Mouse (Mus musculus): ENCODE results near the gene Ankrd12. TPM values are rescaled to one million over a fixed set of nuclear protein-coding genes. Genes with fewer than 3 reads are reported as not detected.

Ankrd12 gene
- polyA plus RNA-seq, 1 experiment = 28.3 TPM

GRCm38 (mm10) chr17:65921975-65922374, 154.9 kb downstream of the Ankrd12 start:
- H3K27ac ChIP-seq (ENCODE audit: insufficient read depth, low read depth, low read length) = no peak overlapping the region

DNA sequence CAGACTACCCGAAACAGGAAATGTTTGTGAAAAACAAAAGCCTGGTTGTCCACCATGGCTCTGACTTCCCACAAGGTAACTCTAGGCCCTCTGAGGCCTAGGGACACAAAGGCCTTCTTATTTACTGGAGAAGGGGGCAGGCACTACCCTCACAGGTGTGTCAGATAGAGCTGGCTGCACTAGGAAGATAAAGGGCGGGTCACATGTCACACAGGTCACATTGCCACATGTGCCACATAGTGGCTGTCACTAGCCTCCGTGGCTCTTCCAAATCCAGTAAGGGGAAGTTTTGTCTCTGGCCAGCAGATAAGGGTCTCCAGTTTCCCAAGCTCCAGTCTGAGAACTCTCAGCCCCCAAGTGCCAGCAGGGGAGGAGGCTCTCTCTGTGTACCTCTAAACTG, 157.7 kb downstream of the Ankrd12 start:
- H3K4me3 ChIP-seq (ENCODE audit: insufficient read depth, low read length) = no peak overlapping the region

More at GRCm38 (mm10) chr17:65921975-65922374, 154.9 kb downstream of the Ankrd12 start:
- Histone ChIP-seq H3K4me1 (ENCODE audit: control insufficient read depth, insufficient read depth, low read length) (peaks cover 13% of the 10 kb centered on the region), H3K4me3 (ENCODE audit: insufficient read depth, low read length) (no peak overlapping the region)
- TF ChIP-seq CTCF (IDR thresholded peaks at IDR 0.05; ENCODE audit: low read depth, low read length) = no peak
- no peak for TF ChIP-seq POLR2A (IDR thresholded peaks at IDR 0.05; ENCODE audit: borderline replicate concordance, low read depth, low read length)

DNA sequence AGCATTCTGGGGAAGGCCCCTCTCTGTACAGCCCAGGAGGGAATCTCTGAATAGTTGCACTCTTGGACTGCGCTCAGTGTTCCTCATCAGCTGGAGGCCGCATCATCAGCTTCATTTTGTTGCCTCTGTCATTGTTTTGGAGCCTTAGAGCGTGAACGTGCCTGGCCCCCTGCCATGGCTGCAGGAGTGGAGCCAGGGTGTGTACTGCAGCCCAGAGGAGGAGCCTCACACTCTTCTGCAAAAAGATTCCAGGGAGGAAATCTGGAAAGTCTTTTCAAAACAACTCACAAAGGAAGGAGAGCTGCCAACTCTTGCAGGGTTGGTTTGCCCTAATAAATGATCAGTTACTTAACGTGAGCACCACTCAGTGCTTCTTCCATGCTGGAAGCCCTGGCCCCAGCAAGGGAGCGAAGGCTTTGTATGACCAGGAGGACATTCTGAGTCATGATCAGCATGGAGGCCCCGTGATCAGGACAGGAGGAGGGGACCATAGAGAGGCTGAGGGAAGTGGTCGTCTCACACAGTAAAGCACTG, 160.7 kb downstream of the Ankrd12 start:
- TF ChIP-seq POLR2A (IDR thresholded peaks at IDR 0.05; ENCODE audit: borderline replicate concordance, low read depth, low read length) (no peak), CTCF (IDR thresholded peaks at IDR 0.05; ENCODE audit: low read depth, low read length) (no peak)
- peaks cover 13% of the 10 kb centered on the region for H3K4me1 ChIP-seq (ENCODE audit: control insufficient read depth, insufficient read depth, low read length)
- no peak overlapping the region for H3K4me3 ChIP-seq (ENCODE audit: insufficient read depth, low read length)
- H3K27ac ChIP-seq (ENCODE audit: insufficient read depth, low read depth, low read length) = no peak overlapping the region

More for the DNA sequence above, 157.7 kb downstream of the Ankrd12 start:
- Histone ChIP-seq H3K27ac (ENCODE audit: insufficient read depth, low read depth, low read length) (no peak overlapping the region), H3K4me1 (ENCODE audit: control insufficient read depth, insufficient read depth, low read length) (peaks cover 19% of the 10 kb centered on the region)
- TF ChIP-seq POLR2A (IDR thresholded peaks at IDR 0.05; ENCODE audit: borderline replicate concordance, low read depth, low read length) (no peak), CTCF (IDR thresholded peaks at IDR 0.05; ENCODE audit: low read depth, low read length) (no peak)

Other genes starting within 250 kb of the Ankrd12 start
- gene Ralbp1, start 191.3 kb downstream of the Ankrd12 start, polyA plus RNA-seq (2012; ENCODE audit: insufficient read depth, insufficient read length, missing spikeins) = 61.3 and 69.7 TPM in 2 replicates
- 15.8 and 16.1 TPM in 2 replicates for gene Twsg1, start 125.9 kb downstream of the Ankrd12 start, polyA plus RNA-seq (2012; ENCODE audit: insufficient read depth, insufficient read length, missing spikeins)
- gene Ndufv2, start 24.5 kb upstream of the Ankrd12 start, polyA plus RNA-seq (2012; ENCODE audit: insufficient read depth, insufficient read length, missing spikeins) = 141 and 150 TPM in 2 replicates
- gene Washc1, start 34.5 kb upstream of the Ankrd12 start, polyA plus RNA-seq (2012; ENCODE audit: insufficient read depth, insufficient read length, missing spikeins) = 53.9 and 54.6 TPM in 2 replicates
- 6.6 and 8.3 TPM in 2 replicates for gene Ddx11, start 46.4 kb upstream of the Ankrd12 start, polyA plus RNA-seq (2012; ENCODE audit: insufficient read depth, insufficient read length, missing spikeins)